Mouse (Mus musculus) intestine, embryonic 16.5 days (tissue): ENCODE measurements at regions not wholly inside any gene's neighbourhood (a gene's known extent, or its start where the extent isn't known, plus 50 kb on each side); places are given as distances from the start of the nearest gene placed in this dataset.
"Not testable (repeated sequence)": the region's sequence is repeated elsewhere in the genome, so short reads cannot be mapped to it uniquely, and the experiment has no call there.

Experiments used
- ATAC-seq: fragments of 200-750 bp; cut with Nextera tagmentation; 2 replicates; pipeline ENCODE4 v1.8.0; 2017; ENCODE audit warnings: moderate TSS enrichment, moderate library complexity
- H3K27ac ChIP-seq: fragments of 300-500 bp; sonication (generic); 2 replicates; pipeline ENCODE4 v1.5.1; 2014; ENCODE audit warnings: mild to moderate bottlenecking, low read length
- H3K27me3 ChIP-seq: fragments of 300-500 bp; sonication (generic); replicated peaks from 2 replicates; pipeline ENCODE4 v1.6.1; 2014; ENCODE audit warnings: low read length, control low read depth, mixed read lengths; ENCODE audit not compliant: control insufficient read depth, insufficient read depth
- H3K36me3 ChIP-seq: fragments of 300-500 bp; sonication (generic); 2 replicates; pipeline ENCODE4 v1.6.1; 2014; ENCODE audit warnings: low read length, control low read depth; ENCODE audit not compliant: control insufficient read depth, insufficient read depth
- H3K4me1 ChIP-seq: fragments of 300-500 bp; sonication (generic); 2 replicates; pipeline ENCODE4 v1.6.1; 2014; ENCODE audit warnings: low read length, control low read depth, mixed read lengths; ENCODE audit not compliant: control insufficient read depth, insufficient read depth
- H3K4me2 ChIP-seq: fragments of 300-500 bp; sonication (generic); 2 replicates; pipeline ENCODE4 v1.6.1; 2014; ENCODE audit warnings: low read depth, low read length, control low read depth
- H3K4me3 ChIP-seq: fragments of 300-500 bp; sonication (generic); 2 replicates; pipeline ENCODE4 v1.5.1; 2014; ENCODE audit warnings: mild to moderate bottlenecking, low read length
- H3K9ac ChIP-seq: fragments of 300-500 bp; sonication (generic); 2 replicates; pipeline ENCODE4 v1.6.1; 2014; ENCODE audit warnings: low read depth, low read length
- H3K9me3 ChIP-seq: fragments of 300-500 bp; sonication (generic); 2 replicates; pipeline ENCODE4 v1.6.1; 2016; ENCODE audit warnings: low read length, control low read depth; ENCODE audit not compliant: control insufficient read depth
- WGBS: fragments of 180-500 bp; shearing (Covaris S2); extraction: QIAGEN DNeasy Blood & Tissue Kit; methylation state at CpG from one replicate; pipeline ENCODE4 v1.1.7; 2014; 5-methylcytosine and 5-hydroxymethylcytosine counted together

DNA sequence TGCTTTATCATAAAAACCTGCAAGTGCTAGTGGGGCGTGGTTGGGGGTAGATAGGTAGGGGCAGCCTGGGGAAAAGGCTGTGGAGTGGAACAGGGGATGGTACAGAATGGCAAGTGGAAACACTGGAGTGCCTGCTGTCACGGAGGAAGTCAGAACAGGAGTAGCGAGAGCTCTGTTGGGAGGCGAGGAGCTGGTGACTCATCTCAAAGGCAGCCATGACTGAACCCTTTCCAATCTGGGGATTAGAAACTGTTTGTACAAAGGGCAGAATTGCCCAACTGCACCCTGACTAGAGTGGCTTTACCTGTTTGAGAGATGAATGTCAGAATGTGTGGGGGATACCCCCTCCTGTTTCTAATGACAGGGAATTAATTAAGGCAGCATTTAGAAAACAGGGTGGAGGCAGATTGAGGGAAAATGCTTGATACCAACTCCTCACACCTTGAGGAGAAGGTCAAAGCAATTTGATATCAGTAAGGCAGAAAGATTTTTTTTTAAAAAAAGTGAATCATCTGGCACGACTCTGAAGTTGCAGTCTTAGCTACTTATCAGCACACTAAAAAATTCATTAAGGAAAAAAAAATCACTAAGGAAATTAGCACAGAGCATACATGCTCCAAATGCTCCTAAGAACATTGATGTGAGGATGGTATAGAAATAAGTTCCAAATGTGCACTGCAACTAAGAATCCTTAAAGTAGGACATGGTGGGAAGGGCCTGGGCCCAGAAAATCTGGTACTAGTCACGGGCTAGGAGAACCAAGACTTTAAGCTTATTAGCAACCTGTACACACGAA lies 54.7 kb upstream of the Usp25 start:
- no peak overlapping the region for H3K4me3 ChIP-seq
- no peak overlapping the region for H3K27ac ChIP-seq
- H3K27me3 ChIP-seq: no peaks in the 10 kb centered on the region
- H3K4me2 ChIP-seq: no peak overlapping the region
- peak; percentile 99 for ATAC-seq
- H3K4me1 ChIP-seq: no peaks in the 10 kb centered on the region
- H3K36me3 ChIP-seq: no peaks in the 10 kb centered on the region
- no peak overlapping the region for H3K9ac ChIP-seq
- 45% methylated on average over 7 of the region's 7 CpGs for WGBS
- H3K9me3 ChIP-seq: no peaks in the 10 kb centered on the region

DNA sequence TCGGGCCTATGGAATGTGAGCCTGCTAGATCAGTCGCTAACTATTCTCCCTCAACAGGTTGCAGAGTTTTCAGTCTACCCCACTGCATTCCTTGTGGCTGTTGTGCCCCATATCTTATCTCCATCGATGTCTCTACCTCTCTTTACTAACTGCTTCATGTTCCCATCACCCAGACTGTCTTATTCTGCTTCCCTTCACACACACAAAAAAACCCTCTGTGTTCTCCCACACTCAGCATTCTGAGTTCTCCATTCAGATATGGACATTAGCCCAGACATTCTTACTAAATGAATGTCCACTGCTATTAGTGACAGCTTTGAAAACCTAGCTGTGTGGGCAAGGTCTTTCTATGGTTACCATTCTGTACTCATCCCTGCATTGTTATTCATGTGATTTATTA lies 56.0 kb upstream of the Usp25 start:
- no peaks in the 10 kb centered on the region for H3K4me1 ChIP-seq
- H3K27me3 ChIP-seq: no peaks in the 10 kb centered on the region
- H3K9me3 ChIP-seq: no peaks in the 10 kb centered on the region
- ATAC-seq: no peak
- no peak overlapping the region for H3K4me2 ChIP-seq
- H3K9ac ChIP-seq: no peak overlapping the region
- no peak overlapping the region for H3K4me3 ChIP-seq
- no peaks in the 10 kb centered on the region for H3K36me3 ChIP-seq
- 72% methylated on average over 3 of the region's 3 CpGs for WGBS
- no peak overlapping the region for H3K27ac ChIP-seq

DNA sequence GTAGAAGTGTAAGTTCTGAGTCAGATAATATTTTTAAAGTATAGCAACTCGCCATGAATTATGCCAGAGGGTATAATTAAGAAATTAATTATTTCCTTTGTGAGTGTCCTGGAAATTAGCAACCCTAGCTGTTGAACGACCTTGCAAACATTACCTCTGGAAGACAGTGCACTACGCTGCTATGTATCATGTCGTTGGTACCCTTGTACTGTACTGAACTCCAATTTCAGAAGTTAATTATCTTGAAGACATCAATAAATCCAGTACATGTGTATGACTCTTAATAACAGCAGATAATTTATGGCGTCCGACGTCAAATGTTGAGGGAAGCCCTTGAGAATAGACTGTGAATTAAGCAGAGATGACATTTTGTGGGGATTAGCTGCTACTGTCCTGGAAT lies 56.4 kb upstream of the Usp25 start:
- Histone ChIP-seq H3K4me3 (no peak overlapping the region), H3K4me2 (no peak overlapping the region), H3K27me3 (no peaks in the 10 kb centered on the region), H3K4me1 (no peaks in the 10 kb centered on the region), H3K36me3 (no peaks in the 10 kb centered on the region), H3K9me3 (no peaks in the 10 kb centered on the region), H3K9ac (no peak overlapping the region), H3K27ac (no peak overlapping the region)
- no peak for ATAC-seq
- 83% methylated on average over 7 of the region's 7 CpGs for WGBS

- Histone ChIP-seq H3K36me3 (no peaks in the 10 kb centered on the region), H3K27ac (no peak overlapping the region), H3K9ac (no peak overlapping the region), H3K4me1 (no peaks in the 10 kb centered on the region), H3K9me3 (no peaks in the 10 kb centered on the region), H3K27me3 (no peaks in the 10 kb centered on the region), H3K4me3 (no peak overlapping the region), H3K4me2 (no peak overlapping the region)
- 56% methylated on average over 10 of the region's 10 CpGs for WGBS
- ATAC-seq: no peak
These were observed 62.5 kb upstream of the Usp25 start for GRCm38 (mm10) chr16:76950836-76951486.

GRCm38 (mm10) chr16:76947011-76947410 lies 66.5 kb upstream of the Usp25 start:
- H3K9ac ChIP-seq: no peak overlapping the region
- 71% methylated on average over 5 of the region's 5 CpGs for WGBS

DNA sequence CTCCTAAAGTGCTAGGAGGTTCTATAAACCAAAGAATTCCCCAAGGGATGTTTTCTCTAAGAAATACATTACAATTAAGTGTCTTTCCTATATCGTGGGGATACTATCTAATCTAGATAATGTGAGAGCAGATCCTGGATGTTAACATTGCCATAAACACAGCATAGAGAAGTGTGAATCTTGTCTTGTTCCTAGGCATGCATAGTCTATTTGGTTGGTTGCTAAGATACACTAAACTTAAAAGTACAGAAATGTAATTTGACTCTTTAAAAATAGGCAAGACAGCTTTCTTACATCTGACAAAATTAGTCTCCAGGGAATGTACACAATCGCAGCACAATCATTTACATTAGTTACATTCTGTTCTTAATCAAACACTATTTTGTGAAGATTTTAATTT lies 75.4 kb upstream of the Usp25 start:
- no peaks in the 10 kb centered on the region for H3K4me1 ChIP-seq
- H3K4me3 ChIP-seq: no peak overlapping the region
- WGBS: 58% methylated on average over 2 of the region's 2 CpGs
- no peak overlapping the region for H3K9ac ChIP-seq
- H3K27ac ChIP-seq: no peak overlapping the region
- no peaks in the 10 kb centered on the region for H3K36me3 ChIP-seq
- no peaks in the 10 kb centered on the region for H3K9me3 ChIP-seq
- no peak for ATAC-seq
- no peaks in the 10 kb centered on the region for H3K27me3 ChIP-seq
- H3K4me2 ChIP-seq: no peak overlapping the region

More at GRCm38 (mm10) chr16:76947011-76947410, 66.5 kb upstream of the Usp25 start:
- H3K4me2 ChIP-seq: no peak overlapping the region
- H3K36me3 ChIP-seq: no peaks in the 10 kb centered on the region
- H3K27ac ChIP-seq: no peak overlapping the region
- no peak for ATAC-seq
- H3K27me3 ChIP-seq: no peaks in the 10 kb centered on the region
- no peaks in the 10 kb centered on the region for H3K9me3 ChIP-seq
- H3K4me3 ChIP-seq: no peak overlapping the region
- no peaks in the 10 kb centered on the region for H3K4me1 ChIP-seq

GRCm38 (mm10) chr16:76927901-76928300 lies 85.6 kb upstream of the Usp25 start:
- Histone ChIP-seq H3K4me1 (no peaks in the 10 kb centered on the region), H3K9ac (no peak overlapping the region), H3K36me3 (no peaks in the 10 kb centered on the region), H3K9me3 (no peaks in the 10 kb centered on the region), H3K27ac (no peak overlapping the region), H3K4me3 (no peak overlapping the region), H3K4me2 (no peak overlapping the region), H3K27me3 (no peaks in the 10 kb centered on the region)
- no peak for ATAC-seq
- WGBS: 57% methylated on average over 6 of the region's 6 CpGs

GRCm38 (mm10) chr16:76920137-76920536 lies 93.4 kb upstream of the Usp25 start:
- H3K27ac ChIP-seq, H3K4me2 ChIP-seq, H3K9ac ChIP-seq, H3K4me3 ChIP-seq, H3K27me3 ChIP-seq, H3K9me3 ChIP-seq, H3K4me1 ChIP-seq, ATAC-seq, H3K36me3 ChIP-seq: not testable (repeated sequence)
- 94% methylated on average over 11 of the region's 11 CpGs for WGBS

- no peak overlapping the region for H3K9ac ChIP-seq
- H3K27me3 ChIP-seq: no peaks in the 10 kb centered on the region
- H3K27ac ChIP-seq: no peak overlapping the region
- H3K4me1 ChIP-seq: no peaks in the 10 kb centered on the region
- no peak overlapping the region for H3K4me3 ChIP-seq
- no peaks in the 10 kb centered on the region for H3K36me3 ChIP-seq
- H3K9me3 ChIP-seq: no peaks in the 10 kb centered on the region
- no peak for ATAC-seq
- WGBS: 70% methylated on average over 2 of the region's 2 CpGs
- H3K4me2 ChIP-seq: no peak overlapping the region
These were observed 94.9 kb upstream of the Usp25 start for GRCm38 (mm10) chr16:76918598-76918997.
